Mouse (Mus musculus): ENCODE data around the gene Susd1.

Susd1 gene

GRCm38 (mm10) chr4:59437990-59438854 is at the start of gene Susd1:
TSS of gene Susd1 (minus strand) at chr4:59438633.
- in situ Hi-C loops (cut with MboI; ENCODE audit: low sequenced_read_pairs) = no loop called here

GRCm38 (mm10) chr4:59471306-59471705 is 32.9 kb upstream of the Susd1 start:
- in situ Hi-C loops (cut with MboI; ENCODE audit: low sequenced_read_pairs) = no loop called here

GRCm38 (mm10) chr4:59465449-59465848 is 27.0 kb upstream of the Susd1 start:
- in situ Hi-C loops (cut with MboI; ENCODE audit: low sequenced_read_pairs) = no loop called here

GRCm38 (mm10) chr4:59464661-59465060 is 26.2 kb upstream of the Susd1 start:
- in situ Hi-C loops (cut with MboI; ENCODE audit: low sequenced_read_pairs) = no loop called here

- in situ Hi-C loops (cut with MboI; ENCODE audit: low sequenced_read_pairs) = no loop called here
Observed at GRCm38 (mm10) chr4:59462494-59462893, 24.1 kb upstream of the Susd1 start.

- in situ Hi-C loops (cut with MboI; ENCODE audit: low sequenced_read_pairs) = no loop called here
Observed at GRCm38 (mm10) chr4:59461116-59461727, 22.8 kb upstream of the Susd1 start.

GRCm38 (mm10) chr4:59459216-59459955 is 21.0 kb upstream of the Susd1 start:
- in situ Hi-C loops (cut with MboI; ENCODE audit: low sequenced_read_pairs) = no loop called here

GRCm38 (mm10) chr4:59457941-59458340 is 19.5 kb upstream of the Susd1 start:
- in situ Hi-C loops (cut with MboI; ENCODE audit: low sequenced_read_pairs) = no loop called here

GRCm38 (mm10) chr4:59457091-59457490 is 18.7 kb upstream of the Susd1 start:
- in situ Hi-C loops (cut with MboI; ENCODE audit: low sequenced_read_pairs) = no loop called here

GRCm38 (mm10) chr4:59455465-59455864 is 17.0 kb upstream of the Susd1 start:
- in situ Hi-C loops (cut with MboI; ENCODE audit: low sequenced_read_pairs) = no loop called here

GRCm38 (mm10) chr4:59454046-59454445 is 15.6 kb upstream of the Susd1 start:
- in situ Hi-C loops (cut with MboI; ENCODE audit: low sequenced_read_pairs) = no loop called here

GRCm38 (mm10) chr4:59452503-59452933 is 14.1 kb upstream of the Susd1 start:
- in situ Hi-C loops (cut with MboI; ENCODE audit: low sequenced_read_pairs) = no loop called here

- in situ Hi-C loops (cut with MboI; ENCODE audit: low sequenced_read_pairs) = no loop called here
Observed at GRCm38 (mm10) chr4:59450906-59451305, 12.5 kb upstream of the Susd1 start.

- in situ Hi-C loops (cut with MboI; ENCODE audit: low sequenced_read_pairs) = no loop called here
Observed at GRCm38 (mm10) chr4:59450234-59450854, 11.9 kb upstream of the Susd1 start.

GRCm38 (mm10) chr4:59447296-59447695 is 8.9 kb upstream of the Susd1 start:
- in situ Hi-C loops (cut with MboI; ENCODE audit: low sequenced_read_pairs) = no loop called here

- in situ Hi-C loops (cut with MboI; ENCODE audit: low sequenced_read_pairs) = no loop called here
Observed at GRCm38 (mm10) chr4:59445516-59445915, 7.1 kb upstream of the Susd1 start.

GRCm38 (mm10) chr4:59444994-59445393 is 6.6 kb upstream of the Susd1 start:
- in situ Hi-C loops (cut with MboI; ENCODE audit: low sequenced_read_pairs) = no loop called here

- in situ Hi-C loops (cut with MboI; ENCODE audit: low sequenced_read_pairs) = no loop called here
Observed at GRCm38 (mm10) chr4:59444085-59444484, 5.7 kb upstream of the Susd1 start.

GRCm38 (mm10) chr4:59441265-59441664 is 2.8 kb upstream of the Susd1 start:
- in situ Hi-C loops (cut with MboI; ENCODE audit: low sequenced_read_pairs) = no loop called here

GRCm38 (mm10) chr4:59439960-59440359 is 1.5 kb upstream of the Susd1 start:
- in situ Hi-C loops (cut with MboI; ENCODE audit: low sequenced_read_pairs) = no loop called here

GRCm38 (mm10) chr4:59439041-59439440 is 608 bp upstream of the Susd1 start:
- in situ Hi-C loops (cut with MboI; ENCODE audit: low sequenced_read_pairs) = no loop called here

Measured in CH12F3 (cell line).